Mouse (Mus musculus) hindbrain, embryonic 11.5 days (tissue): ENCODE measurements at regions not wholly inside any gene's neighbourhood (a gene's known extent, or its start where the extent isn't known, plus 50 kb on each side); places are given as distances from the start of the nearest gene placed in this dataset.
A peak's percentile ranks its signal among the peaks of the same experiment; 100 is the strongest.

Experiments used
- ATAC-seq: fragments of 200-750 bp; cut with Nextera tagmentation; 2 replicates; pipeline ENCODE4 v1.8.0; 2017; ENCODE audit warnings: mild to moderate bottlenecking, moderate TSS enrichment, moderate library complexity; ENCODE audit not compliant: low FRiP score
- DNase-seq: peaks from one replicate; pipeline ENCODE4 v3.0.0-alpha.2; 2015; ENCODE audit warnings: low spot score
- H3K27ac ChIP-seq: fragments of 300-500 bp; sonication (generic); 2 replicates; pipeline ENCODE4 v1.5.1; 2014; ENCODE audit warnings: mild to moderate bottlenecking, low read depth, low read length
- H3K27me3 ChIP-seq: fragments of 300-500 bp; sonication (generic); 2 replicates; pipeline ENCODE4 v1.6.1; 2014; ENCODE audit warnings: mild to moderate bottlenecking, low read length, moderate library complexity, mixed read lengths; ENCODE audit not compliant: control insufficient read depth, insufficient read depth
- H3K36me3 ChIP-seq: fragments of 300-500 bp; sonication (generic); 2 replicates; pipeline ENCODE4 v1.6.1; 2014; ENCODE audit warnings: mild to moderate bottlenecking, low read length, moderate library complexity, mixed read lengths; ENCODE audit not compliant: control insufficient read depth, insufficient read depth
- H3K4me1 ChIP-seq: fragments of 300-500 bp; sonication (generic); replicated peaks from 2 replicates; pipeline ENCODE4 v1.6.1; 2014; ENCODE audit warnings: low read length, mixed read lengths; ENCODE audit not compliant: control insufficient read depth, insufficient read depth
- H3K4me2 ChIP-seq: fragments of 300-500 bp; sonication (generic); replicated peaks from 2 replicates; pipeline ENCODE4 v1.6.1; 2014; ENCODE audit warnings: mild to moderate bottlenecking, low read depth, low read length
- H3K4me3 ChIP-seq: fragments of 300-500 bp; sonication (generic); 2 replicates; pipeline ENCODE4 v1.5.1; 2014; ENCODE audit warnings: low read depth, low read length
- H3K9ac ChIP-seq: fragments of 300-500 bp; sonication (generic); 2 replicates; pipeline ENCODE4 v1.6.1; 2014; ENCODE audit warnings: low read depth, low read length
- H3K9me3 ChIP-seq: fragments of 300-500 bp; sonication (generic); 2 replicates; pipeline ENCODE4 v1.6.1; 2016; ENCODE audit warnings: low read length; ENCODE audit not compliant: control insufficient read depth
- WGBS: fragments of 180-500 bp; shearing (Covaris S2); extraction: QIAGEN DNeasy Blood & Tissue Kit; methylation state at CpG from one replicate; pipeline ENCODE4 v1.1.7; 2014; 5-methylcytosine and 5-hydroxymethylcytosine counted together

DNA sequence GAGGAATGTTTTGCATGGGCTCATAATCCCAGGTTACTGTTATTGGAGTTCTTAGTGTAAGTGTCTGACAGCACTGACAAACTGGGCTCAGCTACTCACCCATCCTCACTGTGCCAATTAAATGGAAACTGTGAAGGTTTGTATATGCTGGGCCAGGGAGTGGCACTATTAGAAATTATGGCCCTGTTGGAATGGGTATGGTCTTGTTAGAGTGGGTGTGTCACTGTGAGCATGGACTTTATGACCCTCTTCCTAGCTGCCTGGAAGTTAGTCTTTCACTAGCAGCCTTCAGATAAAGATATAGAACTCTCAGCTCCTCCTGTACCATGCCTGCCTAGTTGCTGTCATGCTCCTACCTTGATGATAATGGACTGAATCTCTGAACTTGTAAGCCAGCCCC lies 464.3 kb downstream of the Adam3 start:
- DNase-seq (no peak), ATAC-seq (no peak)
- Histone ChIP-seq H3K27me3 (no peaks in the 10 kb centered on the region), H3K36me3 (no peaks in the 10 kb centered on the region), H3K4me1 (no peaks in the 10 kb centered on the region), H3K4me2 (no peak overlapping the region), H3K4me3 (no peak overlapping the region), H3K27ac (no peak overlapping the region), H3K9me3 (no peaks in the 10 kb centered on the region), H3K9ac (no peak overlapping the region)

DNA sequence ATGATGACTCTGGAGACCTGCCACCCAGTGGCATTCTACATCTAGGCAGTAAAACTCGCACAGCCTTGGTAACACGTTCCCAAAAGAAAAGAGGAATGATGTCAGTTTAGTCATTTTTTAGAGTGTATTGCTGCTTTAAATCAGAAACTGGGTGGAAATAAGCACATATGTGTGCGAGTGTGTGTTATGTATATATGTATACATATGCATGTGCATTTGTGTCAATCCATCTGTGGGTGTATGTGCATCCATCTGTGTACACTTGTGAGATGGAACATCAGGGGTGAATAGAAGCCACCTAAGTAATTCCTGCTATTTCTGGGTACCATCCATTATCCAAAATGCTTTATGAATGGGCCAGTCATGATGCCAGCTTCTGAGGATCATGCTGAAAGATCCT lies 467.0 kb downstream of the Adam3 start:
- ATAC-seq = no peak
- 88% methylated on average over 3 of the region's 3 CpGs for WGBS

DNA sequence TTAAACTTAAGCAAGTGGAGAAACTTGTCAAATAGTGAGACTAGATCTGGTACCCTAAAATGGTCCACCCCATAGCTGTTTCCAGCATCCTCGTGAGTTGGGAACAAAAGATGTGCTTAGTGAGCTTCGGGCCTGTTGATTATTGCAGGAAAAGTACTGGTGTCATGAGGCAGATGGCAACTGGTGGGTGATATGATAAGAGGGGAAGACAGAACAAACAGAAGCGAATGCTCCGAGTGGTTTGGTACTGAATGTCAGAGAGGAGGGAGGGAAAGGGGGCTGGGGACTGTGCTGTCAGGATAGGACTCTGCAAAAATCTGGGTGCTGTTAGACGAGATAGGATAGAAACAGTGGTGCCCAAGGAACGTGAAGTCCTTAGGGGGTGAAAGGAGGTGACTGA lies 483.4 kb downstream of the Adam3 start:
- no peak overlapping the region for H3K9ac ChIP-seq
- H3K4me2 ChIP-seq = no peak overlapping the region
- 67% methylated on average over 6 of the region's 6 CpGs for WGBS
- no peaks in the 10 kb centered on the region for H3K4me1 ChIP-seq
- no peaks in the 10 kb centered on the region for H3K27me3 ChIP-seq
- no peak for ATAC-seq
- H3K9me3 ChIP-seq = no peaks in the 10 kb centered on the region
- no peaks in the 10 kb centered on the region for H3K36me3 ChIP-seq
- no peak overlapping the region for H3K4me3 ChIP-seq
- no peak for DNase-seq
- no peak overlapping the region for H3K27ac ChIP-seq

More for the DNA sequence above, 467.0 kb downstream of the Adam3 start:
- H3K4me1 ChIP-seq = no peaks in the 10 kb centered on the region
- H3K27me3 ChIP-seq = no peaks in the 10 kb centered on the region
- no peaks in the 10 kb centered on the region for H3K9me3 ChIP-seq
- no peaks in the 10 kb centered on the region for H3K36me3 ChIP-seq
- H3K4me3 ChIP-seq = no peak overlapping the region
- H3K27ac ChIP-seq = no peak overlapping the region
- no peak overlapping the region for H3K4me2 ChIP-seq
- H3K9ac ChIP-seq = no peak overlapping the region
- no peak for DNase-seq

DNA sequence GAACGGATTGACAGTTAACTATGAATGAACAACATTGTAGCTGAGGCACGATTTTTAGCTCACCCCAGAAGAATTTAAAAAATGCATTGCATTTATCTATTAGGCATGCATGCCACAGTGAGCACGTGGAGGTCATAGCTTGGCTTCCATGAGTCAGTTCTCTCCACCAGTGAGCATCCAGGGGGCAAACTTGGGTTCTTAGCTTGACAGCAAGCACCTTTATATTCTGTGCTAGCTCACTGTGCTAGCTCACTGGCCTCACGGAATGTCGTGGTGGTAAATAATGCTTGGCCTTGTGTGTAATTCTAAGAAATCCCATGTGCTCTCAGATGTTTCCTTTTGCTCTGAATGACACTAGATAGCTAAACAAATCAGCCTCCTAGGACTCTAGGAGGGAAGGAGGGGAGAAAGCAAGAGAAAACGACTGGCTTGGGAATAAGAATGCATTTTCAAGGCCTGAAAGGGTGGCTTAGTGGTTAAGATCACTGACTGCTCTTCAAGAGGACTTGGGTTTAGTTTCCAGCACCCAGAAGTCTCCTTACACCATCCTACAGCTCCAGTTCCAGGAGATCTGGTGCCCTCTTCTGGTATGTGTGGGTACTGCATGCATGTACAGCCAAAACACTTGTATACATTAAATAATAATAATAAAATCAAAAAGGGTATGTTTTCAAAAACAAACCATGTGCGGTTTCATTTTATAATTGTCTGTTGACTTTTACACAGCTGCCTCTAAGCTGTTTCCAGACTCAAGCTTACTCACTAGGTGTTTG lies 485.3 kb downstream of the Adam3 start:
- 81% methylated on average over 7 of the region's 7 CpGs for WGBS
- Histone ChIP-seq H3K4me2 (no peak overlapping the region), H3K4me1 (no peaks in the 10 kb centered on the region), H3K9me3 (no peaks in the 10 kb centered on the region), H3K36me3 (no peaks in the 10 kb centered on the region), H3K4me3 (no peak overlapping the region), H3K27ac (no peak overlapping the region), H3K27me3 (no peaks in the 10 kb centered on the region), H3K9ac (no peak overlapping the region)
- DNase-seq = peak; percentile 10
- no peak for ATAC-seq

DNA sequence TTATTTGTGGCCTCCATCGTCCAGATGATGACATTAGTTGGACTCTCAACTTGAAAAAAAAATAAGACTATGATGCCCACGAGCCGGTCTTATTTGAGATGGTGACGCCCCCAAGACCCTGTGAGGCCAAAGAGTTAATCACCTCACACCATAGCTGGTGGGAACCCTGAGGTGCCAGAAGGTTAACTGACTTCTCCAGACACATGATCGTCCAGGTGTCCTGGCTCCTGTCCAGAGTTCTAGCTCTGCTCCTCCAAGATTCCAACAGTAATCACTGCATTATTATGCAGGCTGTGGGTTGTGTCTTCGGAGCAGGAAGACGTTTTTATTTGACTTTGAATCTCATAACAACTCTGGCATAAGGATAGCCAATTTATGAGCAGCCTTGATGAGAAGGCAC lies 490.7 kb downstream of the Adam3 start:
- ATAC-seq = no peak
- no peaks in the 10 kb centered on the region for H3K9me3 ChIP-seq
- H3K4me3 ChIP-seq = no peak overlapping the region
- DNase-seq = no peak
- WGBS = 82% methylated on average over 7 of the region's 7 CpGs
- H3K27ac ChIP-seq = no peak overlapping the region
- no peak overlapping the region for H3K9ac ChIP-seq
- no peak overlapping the region for H3K4me2 ChIP-seq
- no peaks in the 10 kb centered on the region for H3K36me3 ChIP-seq
- no peaks in the 10 kb centered on the region for H3K27me3 ChIP-seq
- no peaks in the 10 kb centered on the region for H3K4me1 ChIP-seq

DNA sequence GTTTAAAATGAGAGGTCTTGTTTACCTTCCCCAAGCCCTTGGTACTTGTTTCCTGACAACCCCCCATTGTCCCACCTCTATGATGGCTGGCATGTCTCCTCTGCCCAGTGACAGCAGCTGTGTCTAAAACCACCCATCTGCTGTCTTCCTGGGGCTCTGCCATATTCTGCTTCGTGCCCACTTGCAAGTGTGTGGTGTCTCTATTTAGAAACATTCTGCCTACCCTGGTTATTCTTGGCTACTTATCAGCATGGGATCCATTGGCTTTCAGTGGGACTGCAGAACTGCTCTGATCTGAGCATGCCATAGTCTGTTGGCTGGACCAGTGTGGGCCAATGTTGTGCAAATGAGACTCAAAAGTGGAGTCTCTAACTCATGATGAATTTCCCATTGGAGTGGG lies 497.5 kb downstream of the Adam3 start:
- 69% methylated on average over 1 of the region's 1 CpGs for WGBS
- Histone ChIP-seq H3K9me3 (no peaks in the 10 kb centered on the region), H3K27me3 (no peaks in the 10 kb centered on the region), H3K9ac (no peak overlapping the region), H3K27ac (no peak overlapping the region), H3K4me2 (no peak overlapping the region), H3K4me3 (no peak overlapping the region), H3K36me3 (no peaks in the 10 kb centered on the region), H3K4me1 (no peaks in the 10 kb centered on the region)
- ATAC-seq (no peak), DNase-seq (no peak)

DNA sequence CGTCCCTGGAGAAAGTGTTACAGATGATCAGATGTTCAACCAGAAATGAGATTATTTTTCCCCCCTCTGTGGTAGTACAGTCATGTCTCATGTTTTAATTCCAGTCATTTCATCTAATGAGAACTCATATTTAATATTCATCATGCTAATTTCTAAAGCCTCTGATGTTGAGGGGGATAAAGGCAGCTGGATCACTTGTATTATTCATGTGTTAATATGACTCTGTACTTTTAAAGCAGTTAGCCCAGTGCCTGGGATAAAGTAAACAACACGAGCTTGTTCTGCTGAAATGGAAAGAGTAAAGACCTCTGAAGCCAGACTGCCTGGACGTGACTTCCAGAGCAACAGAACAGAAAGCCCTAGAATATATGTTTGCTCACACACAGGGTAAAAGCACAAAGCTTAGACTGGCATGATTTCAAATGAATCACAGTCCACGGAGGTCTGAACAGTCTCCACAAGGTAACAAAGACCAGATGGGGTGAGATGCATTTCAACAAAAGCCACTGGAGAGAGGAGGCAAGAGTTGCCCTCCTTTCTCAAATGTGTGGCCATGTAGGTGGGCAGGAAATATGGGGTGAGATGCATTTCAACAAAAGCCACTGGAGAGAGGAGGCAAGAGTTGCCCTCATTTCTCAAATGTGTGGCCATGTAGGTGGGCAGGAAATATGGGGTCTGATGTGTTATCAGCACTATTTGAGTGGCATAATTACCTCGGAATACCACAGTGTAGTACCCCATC lies 498.1 kb downstream of the Adam3 start:
- no peak overlapping the region for H3K27ac ChIP-seq
- no peak overlapping the region for H3K4me2 ChIP-seq
- DNase-seq (no peak), ATAC-seq (no peak)
- H3K4me3 ChIP-seq = no peak overlapping the region
- H3K4me1 ChIP-seq = no peaks in the 10 kb centered on the region
- no peaks in the 10 kb centered on the region for H3K9me3 ChIP-seq
- 74% methylated on average over 5 of the region's 5 CpGs for WGBS
- H3K27me3 ChIP-seq = no peaks in the 10 kb centered on the region
- no peak overlapping the region for H3K9ac ChIP-seq
- no peaks in the 10 kb centered on the region for H3K36me3 ChIP-seq

DNA sequence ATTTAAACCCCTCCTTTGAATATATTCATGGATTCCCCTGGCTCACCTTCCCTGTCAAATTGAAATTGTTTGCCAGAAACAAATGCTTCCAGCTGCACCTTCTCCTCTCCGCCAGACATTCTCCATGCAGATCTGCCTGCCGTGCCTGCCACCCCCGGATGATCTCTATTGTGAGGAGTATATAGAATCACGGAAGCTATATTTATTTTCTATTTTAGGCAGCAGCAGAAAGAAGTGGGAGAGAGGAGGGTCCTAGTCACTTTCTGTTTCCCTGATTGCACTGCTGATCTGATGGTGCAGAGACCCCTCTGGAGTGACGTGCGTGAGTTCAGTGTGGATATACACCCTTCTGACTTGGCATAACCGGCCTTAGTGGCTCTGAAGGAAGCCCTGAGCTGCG lies 505.4 kb downstream of the Adam3 start:
- DNase-seq (no peak), ATAC-seq (no peak)
- WGBS = 82% methylated on average over 8 of the region's 8 CpGs
- Histone ChIP-seq H3K27me3 (no peaks in the 10 kb centered on the region), H3K4me2 (no peak overlapping the region), H3K4me3 (no peak overlapping the region), H3K9me3 (no peaks in the 10 kb centered on the region), H3K4me1 (no peaks in the 10 kb centered on the region), H3K27ac (no peak overlapping the region), H3K36me3 (no peaks in the 10 kb centered on the region), H3K9ac (no peak overlapping the region)

DNA sequence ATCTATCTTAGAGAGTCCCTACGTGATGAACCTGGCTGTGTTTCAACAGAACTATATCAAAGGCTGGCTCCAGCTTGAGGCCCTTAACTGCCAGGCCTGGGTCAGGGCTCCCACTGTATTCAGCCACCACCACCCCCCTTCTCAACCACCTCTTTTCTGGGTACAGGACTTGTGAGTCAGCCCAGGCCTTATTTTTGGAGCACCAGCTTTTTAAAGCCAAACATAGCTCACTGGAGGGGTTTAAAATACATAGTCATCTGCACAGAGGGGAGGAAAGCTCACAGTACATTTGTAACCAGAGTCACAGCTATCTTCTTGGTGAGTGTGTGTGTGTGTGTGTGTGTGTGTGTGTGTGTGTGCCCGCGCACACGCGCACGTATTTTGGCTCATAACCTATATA lies 509.0 kb downstream of the Adam3 start:
- no peak overlapping the region for H3K4me2 ChIP-seq
- no peaks in the 10 kb centered on the region for H3K9me3 ChIP-seq
- no peak overlapping the region for H3K9ac ChIP-seq
- no peak overlapping the region for H3K27ac ChIP-seq
- WGBS = 95% methylated on average over 6 of the region's 6 CpGs
- H3K27me3 ChIP-seq = no peaks in the 10 kb centered on the region
- no peaks in the 10 kb centered on the region for H3K36me3 ChIP-seq
- ATAC-seq (no peak), DNase-seq (no peak)
- H3K4me3 ChIP-seq = no peak overlapping the region
- no peaks in the 10 kb centered on the region for H3K4me1 ChIP-seq
